Mouse (Mus musculus): ENCODE measurements at regions not wholly inside any gene's neighbourhood (a gene's known extent, or its start where the extent isn't known, plus 50 kb on each side); places are given as distances from the start of the nearest gene placed in this dataset.

GRCm38 (mm10) chr12:6930726-6931125, 1046.7 kb upstream of the Apob start:
- no peak overlapping the region for H3K9ac ChIP-seq
- no peak for ATAC-seq (ENCODE audit: low FRiP score)
- H3K36me3 ChIP-seq: no peaks in the 10 kb centered on the region
- no peaks in the 10 kb centered on the region for H3K9me3 ChIP-seq (replicated peaks)
- H3K27ac ChIP-seq: no peak overlapping the region
- H3K4me1 ChIP-seq: no peaks in the 10 kb centered on the region
- H3K27me3 ChIP-seq: no peaks in the 10 kb centered on the region
- WGBS: 72% methylated on average over 5 of the region's 5 CpGs
- H3K4me2 ChIP-seq (replicated peaks): no peak overlapping the region
- no peak overlapping the region for H3K4me3 ChIP-seq

DNA sequence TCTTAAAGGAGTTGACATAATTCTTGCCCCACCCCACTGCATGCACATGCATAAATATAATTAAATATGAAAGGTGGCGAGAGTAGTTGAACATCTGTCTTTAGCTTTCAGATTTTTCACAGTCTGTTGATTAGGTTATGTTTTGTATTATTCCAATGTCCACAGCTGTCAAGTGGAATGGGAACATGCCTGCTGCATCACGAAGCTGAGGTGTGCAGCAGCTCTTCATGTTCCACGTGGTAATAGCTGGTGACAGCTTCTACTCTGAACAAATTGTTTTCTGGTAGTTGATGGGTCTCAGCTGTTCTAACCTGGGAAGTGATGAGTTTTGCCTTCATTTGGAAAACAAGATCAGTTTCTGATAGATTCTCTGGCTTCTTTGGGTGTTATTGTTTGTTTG, 1020.8 kb upstream of the Apob start:
- 67% methylated on average over 3 of the region's 3 CpGs for WGBS
- peak; percentile 63; the same call in 1 of the 2 replicates for ATAC-seq (ENCODE audit: low FRiP score)
- Histone ChIP-seq H3K4me1 (no peaks in the 10 kb centered on the region), H3K9ac (no peak overlapping the region), H3K27ac (no peak overlapping the region), H3K4me2 (replicated peaks) (no peak overlapping the region), H3K27me3 (no peaks in the 10 kb centered on the region), H3K9me3 (replicated peaks) (no peaks in the 10 kb centered on the region), H3K36me3 (no peaks in the 10 kb centered on the region), H3K4me3 (no peak overlapping the region)

DNA sequence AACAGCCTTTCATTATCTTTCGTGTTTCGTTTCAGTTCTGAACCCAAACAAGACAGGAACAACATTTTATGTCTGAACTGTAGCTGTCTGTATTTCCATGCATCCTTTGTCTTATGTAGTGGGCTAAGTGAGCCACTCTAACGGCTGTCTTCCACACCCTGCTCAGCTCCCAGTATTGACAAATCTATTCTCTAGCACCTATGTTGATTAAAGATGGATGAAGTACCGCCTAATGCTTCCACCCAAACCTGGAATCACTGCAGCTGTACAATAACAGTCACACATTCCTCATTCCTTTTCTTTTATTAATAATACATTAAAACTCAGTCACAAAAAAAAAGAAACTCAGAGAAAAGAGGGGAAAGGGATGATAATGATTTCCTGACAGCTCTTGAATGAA, 992.8 kb upstream of the Apob start:
- no peak overlapping the region for H3K9ac ChIP-seq
- no peak overlapping the region for H3K27ac ChIP-seq
- H3K4me1 ChIP-seq: no peaks in the 10 kb centered on the region
- WGBS: 84% methylated on average over 4 of the region's 4 CpGs
- ATAC-seq (ENCODE audit: low FRiP score): no peak
- H3K4me2 ChIP-seq (replicated peaks): no peak overlapping the region
- no peak overlapping the region for H3K4me3 ChIP-seq
- H3K36me3 ChIP-seq: no peaks in the 10 kb centered on the region
- no peaks in the 10 kb centered on the region for H3K9me3 ChIP-seq (replicated peaks)
- no peaks in the 10 kb centered on the region for H3K27me3 ChIP-seq

DNA sequence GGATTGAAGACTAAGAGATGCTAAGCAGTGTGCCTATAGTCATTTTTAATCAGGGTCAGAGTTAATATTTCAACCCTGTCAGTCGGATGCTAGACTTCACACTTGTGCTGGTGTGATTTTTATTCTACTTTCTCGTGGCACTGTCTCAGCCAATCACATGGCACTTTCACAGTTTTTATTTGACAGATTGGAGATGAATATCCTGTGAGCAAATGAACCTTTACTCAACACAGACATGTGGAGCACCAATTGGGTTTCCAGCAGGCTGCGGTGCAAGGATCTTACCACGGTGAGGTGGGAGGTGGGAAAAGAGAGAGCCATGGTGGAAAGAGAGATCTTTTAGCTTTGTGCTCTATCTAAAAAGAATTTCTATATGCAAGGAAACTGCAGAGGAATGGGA, 949.0 kb upstream of the Apob start:
- H3K9ac ChIP-seq: no peak overlapping the region
- H3K4me1 ChIP-seq: no peaks in the 10 kb centered on the region; the same call in 1 of the 2 replicates
- no peak overlapping the region for H3K4me3 ChIP-seq
- no peaks in the 10 kb centered on the region for H3K9me3 ChIP-seq (replicated peaks)
- no peak overlapping the region for H3K4me2 ChIP-seq (replicated peaks)
- WGBS: 86% methylated on average over 4 of the region's 4 CpGs
- ATAC-seq (ENCODE audit: low FRiP score): no peak
- H3K27me3 ChIP-seq: no peaks in the 10 kb centered on the region
- H3K27ac ChIP-seq: no peak overlapping the region
- no peaks in the 10 kb centered on the region for H3K36me3 ChIP-seq

DNA sequence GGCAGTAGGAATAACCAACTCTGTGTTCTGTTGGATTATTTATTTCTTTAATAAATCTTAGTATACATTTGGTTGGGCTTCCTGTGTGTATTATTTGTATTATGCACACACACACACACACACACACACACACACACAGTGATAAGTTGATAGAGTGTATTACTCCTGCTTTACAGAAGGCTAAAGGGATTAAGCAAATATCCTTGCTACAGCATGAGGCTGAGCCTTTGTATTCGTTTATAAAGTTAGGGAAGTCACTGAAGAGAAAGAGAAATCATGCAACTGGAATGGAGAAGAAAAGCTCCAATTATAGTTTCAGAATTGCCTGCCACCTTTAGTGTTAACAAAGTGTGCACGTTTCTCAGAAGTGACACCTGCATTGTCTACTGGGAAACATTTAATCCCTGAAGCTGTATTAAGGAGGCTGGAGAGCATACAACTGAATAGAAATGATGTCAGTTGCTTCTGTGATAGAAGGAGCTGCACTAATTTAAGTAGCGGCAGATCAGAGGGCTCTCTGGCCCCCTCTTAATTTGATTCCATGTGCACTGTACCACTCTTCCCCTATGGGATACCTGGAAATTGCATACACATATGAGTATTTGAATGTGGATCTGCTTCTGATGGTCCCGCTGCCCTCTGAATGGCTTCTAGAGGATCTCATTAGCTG, 947.9 kb upstream of the Apob start:
- Histone ChIP-seq H3K27me3 (no peaks in the 10 kb centered on the region), H3K9me3 (replicated peaks) (no peaks in the 10 kb centered on the region), H3K36me3 (no peaks in the 10 kb centered on the region), H3K4me1 (no peaks in the 10 kb centered on the region; the same call in 1 of the 2 replicates), H3K4me2 (replicated peaks) (no peak overlapping the region), H3K4me3 (no peak overlapping the region), H3K9ac (no peak overlapping the region), H3K27ac (no peak overlapping the region)
- 55% methylated on average over 4 of the region's 4 CpGs for WGBS
- ATAC-seq (ENCODE audit: low FRiP score): no peak

GRCm38 (mm10) chr12:7050791-7051190, 926.7 kb upstream of the Apob start:
- Histone ChIP-seq H3K4me2 (replicated peaks) (no peak overlapping the region), H3K9me3 (replicated peaks) (no peaks in the 10 kb centered on the region), H3K27me3 (no peaks in the 10 kb centered on the region), H3K9ac (no peak overlapping the region), H3K4me3 (no peak overlapping the region), H3K4me1 (no peaks in the 10 kb centered on the region), H3K27ac (no peak overlapping the region), H3K36me3 (no peaks in the 10 kb centered on the region)
- WGBS: 77% methylated on average over 3 of the region's 3 CpGs
- no peak for ATAC-seq (ENCODE audit: low FRiP score)

DNA sequence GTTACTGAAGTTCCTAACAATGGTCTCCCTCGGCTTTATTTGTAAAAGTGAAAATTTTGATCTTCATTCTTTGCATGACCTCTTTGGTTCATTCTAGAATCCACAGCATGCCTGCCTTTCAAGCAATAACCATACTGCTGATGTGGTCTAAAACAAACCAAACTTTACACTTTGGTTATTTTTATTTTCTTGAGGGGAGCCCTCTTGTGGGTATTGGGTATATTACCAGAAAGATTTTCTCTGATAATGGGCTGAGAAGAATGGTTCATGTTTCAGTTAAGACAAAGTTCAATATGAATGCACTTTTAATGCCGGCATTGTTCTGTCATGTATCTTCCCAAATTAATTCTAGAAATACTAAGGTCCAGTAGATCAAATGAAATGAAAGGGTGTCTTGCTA, 922.9 kb upstream of the Apob start:
- no peaks in the 10 kb centered on the region for H3K9me3 ChIP-seq (replicated peaks)
- no peaks in the 10 kb centered on the region for H3K27me3 ChIP-seq
- H3K4me1 ChIP-seq: no peaks in the 10 kb centered on the region
- no peaks in the 10 kb centered on the region for H3K36me3 ChIP-seq
- WGBS: 83% methylated on average over 2 of the region's 2 CpGs
- H3K4me3 ChIP-seq: no peak overlapping the region
- H3K27ac ChIP-seq: no peak overlapping the region
- no peak overlapping the region for H3K9ac ChIP-seq
- ATAC-seq (ENCODE audit: low FRiP score): no peak
- H3K4me2 ChIP-seq (replicated peaks): no peak overlapping the region

DNA sequence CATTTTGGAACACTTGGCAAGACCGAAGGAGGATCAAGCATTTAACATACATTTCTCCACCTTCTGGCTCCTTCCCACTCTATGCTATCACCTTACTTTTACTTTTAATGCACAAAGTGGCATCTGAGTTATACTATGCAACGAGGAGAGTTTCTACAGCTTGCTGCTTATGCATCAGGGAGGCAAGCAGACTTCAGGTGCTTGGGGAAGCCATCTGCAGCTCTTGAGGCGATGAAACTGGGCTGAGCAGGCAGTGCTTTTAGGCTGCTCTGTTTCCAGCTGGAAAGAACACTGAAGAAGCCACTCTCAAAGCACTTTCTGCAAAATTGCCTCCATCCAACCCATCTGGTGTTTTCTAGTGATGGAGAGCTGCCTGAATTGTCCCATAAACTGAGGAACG, 882.9 kb upstream of the Apob start:
- no peaks in the 10 kb centered on the region for H3K27me3 ChIP-seq
- no peak overlapping the region for H3K27ac ChIP-seq
- H3K9me3 ChIP-seq (replicated peaks): no peaks in the 10 kb centered on the region
- no peak overlapping the region for H3K4me2 ChIP-seq (replicated peaks)
- no peak overlapping the region for H3K4me3 ChIP-seq
- H3K4me1 ChIP-seq: no peaks in the 10 kb centered on the region
- 86% methylated on average over 4 of the region's 4 CpGs for WGBS
- no peak for ATAC-seq (ENCODE audit: low FRiP score)
- no peaks in the 10 kb centered on the region for H3K36me3 ChIP-seq
- H3K9ac ChIP-seq: no peak overlapping the region

GRCm38 (mm10) chr12:7095440-7095839, 882.0 kb upstream of the Apob start:
- 14% methylated on average over 1 of the region's 1 CpGs for WGBS
- no peak overlapping the region for H3K4me3 ChIP-seq
- no peaks in the 10 kb centered on the region for H3K27me3 ChIP-seq
- H3K4me1 ChIP-seq: no peaks in the 10 kb centered on the region
- no peaks in the 10 kb centered on the region for H3K9me3 ChIP-seq (replicated peaks)
- H3K27ac ChIP-seq: no peak overlapping the region
- no peak overlapping the region for H3K4me2 ChIP-seq (replicated peaks)
- no peaks in the 10 kb centered on the region for H3K36me3 ChIP-seq
- no peak for ATAC-seq (ENCODE audit: low FRiP score)
- H3K9ac ChIP-seq: no peak overlapping the region

GRCm38 (mm10) chr12:7096221-7096620, 881.2 kb upstream of the Apob start:
- no peak overlapping the region for H3K4me2 ChIP-seq (replicated peaks)
- no peaks in the 10 kb centered on the region for H3K9me3 ChIP-seq (replicated peaks)
- no peaks in the 10 kb centered on the region for H3K4me1 ChIP-seq
- WGBS: 61% methylated on average over 3 of the region's 3 CpGs
- H3K4me3 ChIP-seq: no peak overlapping the region
- no peaks in the 10 kb centered on the region for H3K36me3 ChIP-seq
- no peak overlapping the region for H3K27ac ChIP-seq
- H3K9ac ChIP-seq: no peak overlapping the region
- no peak for ATAC-seq (ENCODE audit: low FRiP score)
- H3K27me3 ChIP-seq: no peaks in the 10 kb centered on the region

GRCm38 (mm10) chr12:7139044-7139443, 838.4 kb upstream of the Apob start:
- Histone ChIP-seq H3K9me3 (replicated peaks) (no peaks in the 10 kb centered on the region), H3K36me3 (no peaks in the 10 kb centered on the region), H3K4me2 (replicated peaks) (no peak overlapping the region), H3K27ac (no peak overlapping the region), H3K27me3 (no peaks in the 10 kb centered on the region), H3K9ac (no peak overlapping the region), H3K4me1 (no peaks in the 10 kb centered on the region), H3K4me3 (no peak overlapping the region)
- ATAC-seq (ENCODE audit: low FRiP score): no peak
- WGBS: 71% methylated on average over 3 of the region's 3 CpGs
